Mouse (Mus musculus) kidney, adult 2 months (tissue): ENCODE results near the gene Hectd4. TPM values are rescaled to one million over a fixed set of nuclear protein-coding genes. Genes with fewer than 3 reads are reported as not detected.

ENCODE experiments used
- DNase-seq: peaks from one replicate; pipeline ENCODE4 v3.0.0; 2021
- H3K27ac ChIP-seq: fragments of 200-500 bp; 2 replicates; pipeline ENCODE4 v1.5.1; 2012; ENCODE audit warnings: low read depth, low read length, control low read depth, inconsistent platforms; ENCODE audit not compliant: insufficient read depth
- H3K27me3 ChIP-seq: fragments of 200-500 bp; replicated peaks from 2 replicates; pipeline ENCODE4 v1.6.1; 2012; ENCODE audit warnings: mild to moderate bottlenecking, moderate library complexity, low read length, inconsistent platforms; ENCODE audit not compliant: control insufficient read depth, insufficient read depth
- H3K36me3 ChIP-seq: fragments of 200-500 bp; 2 replicates; pipeline ENCODE4 v1.6.1; 2012; ENCODE audit warnings: mild to moderate bottlenecking, moderate library complexity, low read length, inconsistent platforms; ENCODE audit not compliant: control insufficient read depth, insufficient read depth
- H3K4me1 ChIP-seq: fragments of 200-500 bp; 2 replicates; pipeline ENCODE4 v1.6.1; 2011; ENCODE audit warnings: low read length; ENCODE audit not compliant: control insufficient read depth, insufficient read depth
- H3K4me3 ChIP-seq: fragments of 200-500 bp; 2 replicates; pipeline ENCODE4 v1.5.1; 2011; ENCODE audit warnings: mild to moderate bottlenecking, low read depth, low read length, control low read depth; ENCODE audit not compliant: insufficient read depth
- CTCF ChIP-seq: fragments of 200-500 bp; conservative IDR thresholded peaks from 2 replicates; pipeline ENCODE4 v1.5.1; 2011; ENCODE audit warnings: low read depth, mild to moderate bottlenecking, control low read depth, low read length, moderate library complexity, mixed read lengths; ENCODE audit not compliant: insufficient read depth, insufficient read length
- POLR2A ChIP-seq: fragments of 200-500 bp; IDR thresholded peaks from one replicate; pipeline ENCODE4 v1.6.1; 2011; ENCODE audit warnings: low read depth, low read length, control low read depth
- WGBS: fragments of 180-500 bp; shearing (Covaris S2); methylation state at CpG from one replicate; pipeline ENCODE4 v1.1.7; 2018; 5-methylcytosine and 5-hydroxymethylcytosine counted together
- polyA plus RNA-seq: library from polyadenylated mRNA; depleted of rRNA; stranded (reverse); fragments of >200 nt; gene quantifications from 2 replicates; pipeline ENCODE4 v1.2.3, GENCODE M21; 2012

Hectd4 gene
- polyA plus RNA-seq, 1 experiment: 10.1 TPM

DNA sequence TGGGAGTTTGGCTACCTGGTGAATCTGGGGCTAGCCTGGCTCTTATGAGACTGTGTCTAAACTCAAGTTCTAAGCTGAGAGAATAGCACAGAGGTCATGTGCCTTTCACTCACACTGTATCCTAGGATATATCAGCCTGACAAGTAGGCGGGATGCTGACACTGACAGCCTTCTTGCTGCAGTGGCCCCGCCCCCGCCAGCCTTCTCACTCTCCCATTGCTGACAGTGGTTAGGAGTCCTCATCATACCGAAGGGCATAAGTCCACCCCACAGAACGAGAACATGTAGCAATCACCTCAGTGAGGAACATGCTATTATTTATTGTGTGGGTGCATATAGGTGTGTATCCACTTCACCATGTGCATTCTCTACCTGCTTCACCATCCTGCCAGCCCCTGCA lies 64.8 kb downstream of the Hectd4 start:
- 59% methylated on average over 5 of the region's 5 CpGs for WGBS
- no peak for DNase-seq
- no peak overlapping the region for H3K4me3 ChIP-seq
- H3K27me3 ChIP-seq: no peaks in the 10 kb centered on the region
- peaks cover 1% of the 10 kb centered on the region; the same call in 1 of the 2 replicates for H3K36me3 ChIP-seq
- no peak overlapping the region for H3K27ac ChIP-seq
- H3K4me1 ChIP-seq: no peaks in the 10 kb centered on the region
- no peak for TF ChIP-seq CTCF

DNA sequence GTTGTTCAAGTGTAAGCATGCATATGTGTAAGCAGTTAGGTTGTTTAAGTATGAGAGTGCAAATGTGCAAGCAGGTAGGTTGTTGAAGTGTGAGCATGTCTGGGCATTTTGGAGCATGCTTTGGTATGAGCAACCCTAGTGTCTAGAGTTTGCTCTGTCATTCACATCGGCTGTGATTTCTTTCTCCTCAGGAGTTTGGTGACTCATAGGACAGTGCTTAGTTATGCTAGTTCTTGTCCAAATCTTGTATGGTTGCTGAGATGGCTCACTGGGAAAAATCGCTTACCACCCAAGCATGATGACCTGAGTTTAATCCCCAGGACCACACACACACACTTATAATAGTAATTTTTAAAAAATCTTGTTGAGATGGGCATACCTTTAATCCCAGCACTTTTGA lies 67.2 kb downstream of the Hectd4 start:
- H3K4me3 ChIP-seq: no peak overlapping the region
- 96% methylated on average over 2 of the region's 2 CpGs for WGBS
- no peak for DNase-seq
- H3K36me3 ChIP-seq: 0 out of 2 replicates have a peak, but pooled peaks cover 1% of the 10 kb centered on the region
- no peaks in the 10 kb centered on the region for H3K4me1 ChIP-seq
- no peaks in the 10 kb centered on the region for H3K27me3 ChIP-seq
- no peak overlapping the region for H3K27ac ChIP-seq
- TF ChIP-seq POLR2A (no peak), CTCF (no peak)

DNA sequence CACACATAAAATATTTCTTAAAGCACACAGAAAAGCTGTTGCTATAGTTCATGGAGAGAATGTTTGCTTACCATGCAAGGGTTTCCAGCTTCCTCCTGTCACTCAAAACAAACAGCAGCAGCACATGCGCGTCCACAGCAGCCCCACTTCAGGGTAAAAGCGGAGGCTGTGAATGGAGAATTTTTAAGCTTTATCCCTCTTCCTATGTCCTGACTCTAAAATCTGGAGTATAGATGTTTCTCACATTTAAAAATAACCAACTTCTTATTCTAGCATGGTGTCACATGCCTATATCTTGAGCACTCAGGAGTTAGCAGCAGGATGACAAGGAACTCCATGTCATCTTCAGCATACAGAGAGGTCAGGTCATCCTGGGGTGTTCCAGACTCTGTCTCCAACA lies 70.3 kb downstream of the Hectd4 start:
- H3K36me3 ChIP-seq: peaks cover 2% of the 10 kb centered on the region; the same call in 1 of the 2 replicates

DNA sequence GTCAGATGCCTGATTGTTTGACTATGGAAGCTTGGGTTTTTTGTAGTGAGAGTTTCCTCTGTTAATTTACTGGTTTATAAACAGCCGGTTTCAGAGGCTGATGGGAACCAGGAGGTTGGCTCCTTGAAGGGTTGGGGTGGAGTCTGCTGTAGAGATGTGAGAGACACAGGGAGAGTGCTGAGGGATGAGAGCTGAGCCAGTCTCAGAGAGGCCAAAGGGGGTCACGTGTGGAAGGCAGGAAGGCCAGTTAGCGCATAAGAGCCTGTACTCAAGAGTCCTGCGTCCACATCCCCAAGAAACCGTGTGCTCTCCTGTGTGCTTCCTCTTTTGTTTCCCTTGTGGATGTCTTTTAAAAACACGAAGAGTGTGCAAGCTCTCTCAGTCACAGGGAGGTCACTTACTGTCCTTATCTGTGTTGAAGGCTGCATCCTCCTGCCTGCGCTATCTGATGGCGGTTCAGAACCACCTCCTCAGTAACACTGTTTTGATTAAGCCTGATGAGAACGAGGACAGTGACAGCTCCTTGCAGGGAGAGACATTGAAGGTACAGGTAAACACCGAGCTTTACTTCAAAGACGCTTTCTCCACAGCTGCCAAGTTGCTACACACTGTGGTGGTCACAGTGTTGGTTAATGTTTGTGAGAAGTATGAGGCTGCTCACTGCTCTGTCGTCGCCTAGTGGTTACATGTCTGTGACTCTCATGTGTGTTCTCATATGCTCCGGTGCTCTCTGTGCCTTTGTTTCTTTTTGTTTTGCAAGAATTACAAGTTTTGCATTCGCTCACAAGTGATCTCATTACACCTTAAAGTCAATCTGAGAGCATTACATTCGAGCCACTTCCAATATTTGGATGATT lies 72.5 kb downstream of the Hectd4 start:
- DNase-seq: no peak
- TF ChIP-seq POLR2A (no peak), CTCF (no peak)
- Histone ChIP-seq H3K4me3 (no peak overlapping the region), H3K27me3 (no peaks in the 10 kb centered on the region), H3K4me1 (no peaks in the 10 kb centered on the region), H3K36me3 (peaks cover 3% of the 10 kb centered on the region), H3K27ac (no peak overlapping the region)
- WGBS: 68% methylated on average over 16 of the region's 16 CpGs

More for the DNA sequence above, 70.3 kb downstream of the Hectd4 start:
- Histone ChIP-seq H3K4me3 (no peak overlapping the region), H3K4me1 (no peaks in the 10 kb centered on the region), H3K27ac (no peak overlapping the region), H3K27me3 (no peaks in the 10 kb centered on the region)
- TF ChIP-seq POLR2A: no peak
- no peak for TF ChIP-seq CTCF
- no peak for DNase-seq
- WGBS: 91% methylated on average over 3 of the region's 3 CpGs

DNA sequence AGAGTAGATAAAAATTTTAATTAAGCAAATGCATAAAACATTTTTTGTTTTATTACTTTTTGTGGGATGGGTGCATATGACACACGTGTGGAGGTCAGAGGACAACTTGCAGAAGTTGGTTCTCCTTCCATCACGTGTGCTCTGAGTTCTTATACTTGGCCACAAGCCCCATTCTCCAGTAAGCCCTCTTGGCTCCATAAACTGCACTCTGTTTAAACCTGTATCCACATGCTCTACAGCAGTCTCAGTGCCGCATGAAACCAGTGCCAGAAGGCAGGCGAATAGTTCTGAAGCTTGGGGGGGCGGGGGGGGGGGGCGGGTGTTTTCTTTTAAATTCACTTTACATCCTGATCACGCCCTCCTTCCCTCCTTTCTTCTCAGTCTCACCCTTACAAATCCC lies 85.0 kb downstream of the Hectd4 start:
- Histone ChIP-seq H3K36me3 (peaks cover 5% of the 10 kb centered on the region), H3K27ac (no peak overlapping the region), H3K27me3 (no peaks in the 10 kb centered on the region), H3K4me1 (peaks cover 4% of the 10 kb centered on the region; the same call in 1 of the 2 replicates), H3K4me3 (no peak overlapping the region)
- 89% methylated on average over 7 of the region's 7 CpGs for WGBS
- TF ChIP-seq POLR2A (no peak), CTCF (no peak)
- DNase-seq: no peak

DNA sequence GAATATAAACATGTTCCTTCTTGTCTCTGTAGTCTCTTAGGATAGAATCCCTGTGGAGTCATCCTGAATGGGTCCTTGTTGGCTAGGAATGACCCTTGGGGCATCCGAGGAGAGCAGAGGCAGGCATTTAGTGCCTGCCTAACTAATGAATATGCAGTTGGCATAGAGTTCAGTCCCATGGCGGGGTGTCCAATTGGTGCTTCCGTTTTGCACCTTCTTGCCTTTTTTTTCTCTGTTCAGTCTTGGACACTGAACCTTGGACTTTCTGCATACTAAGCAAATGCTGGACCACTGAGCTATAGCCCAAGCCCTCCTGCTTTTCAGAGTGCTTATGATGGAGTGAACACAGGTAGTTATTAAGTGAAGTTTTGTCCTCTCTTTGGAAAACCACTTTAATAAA lies 87.6 kb downstream of the Hectd4 start:
- H3K4me1 ChIP-seq: peaks cover 4% of the 10 kb centered on the region; the same call in 1 of the 2 replicates
- no peak overlapping the region for H3K4me3 ChIP-seq
- no peak overlapping the region for H3K27ac ChIP-seq
- H3K27me3 ChIP-seq: no peaks in the 10 kb centered on the region
- TF ChIP-seq POLR2A: no peak
- TF ChIP-seq CTCF: no peak
- 39% methylated on average over 3 of the region's 3 CpGs for WGBS
- DNase-seq: peak; percentile 76
- peaks cover 7% of the 10 kb centered on the region; the same call in 1 of the 2 replicates for H3K36me3 ChIP-seq

DNA sequence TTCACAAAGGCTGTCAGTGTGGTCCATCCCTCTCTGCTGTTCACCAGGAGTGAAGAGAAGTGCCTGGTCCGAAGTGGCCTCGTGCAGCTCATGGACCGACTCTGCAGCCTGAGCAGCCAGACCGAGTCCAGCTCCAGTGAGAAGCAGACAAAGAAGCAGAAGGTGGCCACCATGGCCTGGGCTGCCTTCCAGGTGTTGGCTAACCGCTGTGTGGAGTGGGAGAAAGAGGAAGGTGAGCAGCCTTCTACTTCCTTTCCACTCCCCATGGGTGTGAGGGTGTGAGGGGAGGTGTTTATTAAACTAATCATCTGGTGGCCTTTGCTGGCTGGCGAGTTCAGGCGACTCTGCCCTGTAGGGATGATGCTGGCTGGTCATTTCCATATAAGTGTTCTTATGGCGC lies 91.6 kb downstream of the Hectd4 start:
- peaks cover 6% of the 10 kb centered on the region; the same call in 1 of the 2 replicates for H3K36me3 ChIP-seq
- peaks cover 4% of the 10 kb centered on the region; the same call in 1 of the 2 replicates for H3K4me1 ChIP-seq
- DNase-seq: no peak
- H3K27me3 ChIP-seq: no peaks in the 10 kb centered on the region
- 96% methylated on average over 8 of the region's 8 CpGs for WGBS
- no peak overlapping the region for H3K27ac ChIP-seq
- no peak overlapping the region for H3K4me3 ChIP-seq
- TF ChIP-seq CTCF: no peak
- no peak for TF ChIP-seq POLR2A
